Mouse (Mus musculus): ENCODE data around the gene Eri2.

GRCm38 (mm10) chr7:119783453-119783852 lies 10.4 kb downstream of the Eri2 start:
- TF ChIP-seq POLR2A (IDR thresholded peaks at IDR 0.05; ENCODE audit: insufficient read length, low read depth) (no peak), SRF (IDR thresholded peaks at IDR 0.05; ENCODE audit: control insufficient read depth, insufficient read length, low read depth) (no peak), TCF12 (IDR thresholded peaks at IDR 0.05; ENCODE audit: insufficient read depth, poor library complexity, severe bottlenecking) (no peak), MAX (IDR thresholded peaks at IDR 0.05; ENCODE audit: low read depth) (no peak), POLR2AphosphoS2 (IDR thresholded peaks at IDR 0.05; ENCODE audit: insufficient read length, low read depth) (no peak), REST (IDR thresholded peaks at IDR 0.05; ENCODE audit: insufficient read depth, insufficient read length) (no peak)

All from myocyte (in vitro differentiated cells).